11 mouse cellular contexts compared by ENCODE assay signal in genomic region chr7:75559119-75559518, GRCm38 (mm10).
DNase-seq lines count a peak whose midpoint lies in the region; ATAC-seq and TF ChIP-seq lines count a peak whose summit lies in the region.
"Had no signal": no experiment of that assay in that cellular context is flagged by ENCODE, and none has a peak within 500 bp of the region (broad histone marks: within the 10 kb centered on the region; RNA-seq: fewer than 3 reads in every experiment).

No protein-coding gene starts in this region.

- WGBS in lung, postnatal 0 days: 33% methylated on average over 4 of the region's 4 CpGs
- WGBS in limb, embryonic 13.5 days: 8% methylated on average over 4 of the region's 4 CpGs

- H3K9ac ChIP-seq in lung, postnatal 0 days (replicated peaks; ENCODE audit: low read depth): no peak overlapping the region
- H3K9ac ChIP-seq in limb, embryonic 13.5 days: no peak overlapping the region
- H3K9ac ChIP-seq: forebrain, embryonic 12.5 days; hindbrain, embryonic 15.5 days had no signal

- no peak for ATAC-seq in lung, postnatal 0 days
- ATAC-seq in limb, embryonic 13.5 days (ENCODE audit: low FRiP score, low read depth): peak; percentile 68; the same call in 1 of the 2 replicates

- H3K9me3 ChIP-seq in lung, postnatal 0 days (ENCODE audit: low read length): no peaks in the 10 kb centered on the region
- no peaks in the 10 kb centered on the region for H3K9me3 ChIP-seq in limb, embryonic 13.5 days
- H3K9me3 ChIP-seq: forebrain, embryonic 12.5 days; heart, embryonic 10.5 days; hindbrain, embryonic 15.5 days had no signal

- peak; percentile 7 for DNase-seq in kidney, adult 11 months
- no peak for DNase-seq in kidney, postnatal 36 days
- no peak for DNase-seq in lung, postnatal 0 days (ENCODE audit: low spot score)
- DNase-seq in lung, postnatal 10 days: no peak
- DNase-seq in left cerebral cortex, adult 8-10 months (ENCODE audit: low spot score in 2 of 2): no peak
- DNase-seq in thymus, postnatal 25 days: no peak
- DNase-seq: adrenal gland, postnatal 36 days had no signal

- H3K4me2 ChIP-seq in lung, postnatal 0 days (replicated peaks; ENCODE audit: low read depth, low read length): no peak overlapping the region
- peak overlapping the region; percentile 32 for H3K4me2 ChIP-seq in limb, embryonic 13.5 days (replicated peaks)
- H3K4me2 ChIP-seq: forebrain, embryonic 12.5 days; hindbrain, embryonic 15.5 days had no signal

- H3K27ac ChIP-seq in lung, postnatal 0 days (ENCODE audit: low read length): peak overlapping the region; percentile 52
- H3K27ac ChIP-seq in limb, embryonic 13.5 days: peak overlapping the region; percentile 72
- H3K27ac ChIP-seq: forebrain, embryonic 12.5 days; hindbrain, embryonic 15.5 days had no signal

- no peaks in the 10 kb centered on the region for H3K27me3 ChIP-seq in lung, postnatal 0 days (replicated peaks; ENCODE audit: insufficient read depth, low read length)
- H3K27me3 ChIP-seq in limb, embryonic 13.5 days: no peaks in the 10 kb centered on the region
- H3K27me3 ChIP-seq: forebrain, embryonic 12.5 days; hindbrain, embryonic 15.5 days had no signal

- TF ChIP-seq CTCF in lung, postnatal 0 days (IDR thresholded peaks at IDR 0.05): no peak

- H3K36me3 ChIP-seq in lung, postnatal 0 days (ENCODE audit: insufficient read depth, low read length): no peaks in the 10 kb centered on the region
- H3K36me3 ChIP-seq in limb, embryonic 13.5 days: no peaks in the 10 kb centered on the region
- H3K36me3 ChIP-seq: forebrain, embryonic 12.5 days; heart, embryonic 10.5 days; hindbrain, embryonic 15.5 days had no signal

- no peak for TF ChIP-seq EP300 in lung, postnatal 0 days (IDR thresholded peaks at IDR 0.05)

- no peak overlapping the region for H3K4me3 ChIP-seq in lung, postnatal 0 days (ENCODE audit: low read depth, low read length)
- H3K4me3 ChIP-seq in limb, embryonic 13.5 days: no peak overlapping the region
- H3K4me3 ChIP-seq: forebrain, embryonic 12.5 days; heart, embryonic 10.5 days; hindbrain, embryonic 15.5 days had no signal

- peaks cover 28% of the 10 kb centered on the region for H3K4me1 ChIP-seq in lung, postnatal 0 days (ENCODE audit: insufficient read depth, low read depth, low read length)
- H3K4me1 ChIP-seq in limb, embryonic 13.5 days: peaks cover 36% of the 10 kb centered on the region
- H3K4me1 ChIP-seq: hindbrain, embryonic 15.5 days had no signal
